Mouse (Mus musculus): ENCODE results near the gene Myo16.

Gene Myo16

GRCm38 (mm10) chr8:10677840-10678410 is 524.2 kb downstream of the Myo16 start:
- no peak for DNase-seq (ENCODE audit: low spot score)

- DNase-seq (ENCODE audit: low spot score) = no peak
Observed at GRCm38 (mm10) chr8:10681926-10682325, 528.2 kb downstream of the Myo16 start.

DNA sequence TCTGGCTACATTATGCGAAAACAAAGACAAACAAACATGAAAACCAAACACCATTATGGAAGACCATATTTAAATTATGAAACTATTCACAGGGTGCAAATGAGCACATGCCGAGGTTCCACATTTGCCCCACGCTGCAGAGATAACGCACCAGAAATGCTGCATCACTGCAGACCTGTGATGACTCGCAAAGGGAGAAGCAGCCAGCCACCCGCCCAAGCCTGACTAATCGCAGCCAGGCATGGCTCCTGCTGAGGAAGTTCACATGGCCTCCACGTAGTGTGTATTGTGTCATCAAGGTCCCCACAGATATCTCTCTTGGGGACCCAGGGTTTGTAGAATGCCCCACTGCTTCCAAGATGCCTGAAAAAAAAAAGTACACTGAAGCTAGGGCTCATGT is 529.4 kb downstream of the Myo16 start:
- peak; percentile 57 for DNase-seq (ENCODE audit: low spot score)

All from MN1 (cell line).